Mouse (Mus musculus) cortical plate, adult 2 months (tissue): ENCODE data around the gene Gps2.

Experiments
- CTCF ChIP-seq: fragments of 200-500 bp; IDR thresholded peaks from 2 replicates; pipeline ENCODE4 v1.5.1; 2011; ENCODE audit warnings: mild to moderate bottlenecking, control low read depth, low read length; ENCODE audit not compliant: insufficient read depth; ENCODE audit errors: extremely low read depth
- POLR2A ChIP-seq: fragments of 200-500 bp; IDR thresholded peaks from 2 replicates; pipeline ENCODE4 v1.6.1; 2011; ENCODE audit warnings: mild to moderate bottlenecking, low read length, control low read depth; ENCODE audit not compliant: insufficient read depth; ENCODE audit errors: extremely low read depth

GRCm38 (mm10) chr11:69912716-69913530 lies 765 bp upstream of the Gps2 start:
- TF ChIP-seq POLR2A (no peak), CTCF (no peak)
